Mouse (Mus musculus): ENCODE measurements at regions not wholly inside any gene's neighbourhood (a gene's known extent, or its start where the extent isn't known, plus 50 kb on each side); places are given as distances from the start of the nearest gene placed in this dataset.

- no peak for DNase-seq
Observed at GRCm38 (mm10) chr2:162720016-162720415, 59.1 kb upstream of the Ptprt start.

DNA sequence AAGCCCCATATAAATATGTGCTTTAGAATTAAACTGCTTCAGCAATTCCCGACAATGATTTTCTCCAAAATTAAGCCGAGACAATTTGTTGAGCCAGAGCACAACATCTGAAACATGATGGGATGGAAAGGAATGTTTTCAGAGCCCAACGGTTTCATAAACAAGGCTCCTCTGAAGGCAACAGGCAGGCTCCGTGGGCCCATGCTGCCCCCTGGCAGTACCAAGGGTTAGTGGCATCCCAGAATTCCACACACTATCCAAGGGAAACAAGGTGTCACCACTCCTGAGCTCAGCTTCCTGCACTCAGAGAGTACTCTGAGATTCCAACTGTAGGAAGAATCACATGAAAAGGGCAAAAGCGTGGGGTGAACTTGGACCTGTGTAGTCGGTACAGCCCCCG is 57.5 kb upstream of the Ptprt start:
- DNase-seq, result no peak

DNA sequence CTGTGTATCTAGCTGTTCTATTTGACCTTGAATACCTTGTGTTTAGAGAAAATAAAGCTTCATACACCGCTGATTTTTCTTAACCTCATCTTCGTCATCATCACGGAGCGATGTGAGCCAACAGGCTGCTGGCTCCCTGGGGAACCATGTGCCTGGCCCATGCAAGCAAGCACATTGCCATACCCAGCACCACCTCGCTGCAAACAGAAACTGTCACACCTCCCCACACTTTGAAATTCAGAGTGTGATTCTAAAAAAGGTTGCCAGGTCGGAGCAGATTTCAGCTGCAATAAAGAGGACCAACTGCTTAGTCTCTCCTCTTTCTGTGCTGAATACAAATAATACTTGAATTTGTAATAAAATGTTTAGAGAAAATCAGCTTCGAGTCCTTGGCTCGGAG is 54.0 kb upstream of the Ptprt start:
- DNase-seq, result no peak

- DNase-seq, result no peak
Observed at GRCm38 (mm10) chr2:162712972-162713371, 52.0 kb upstream of the Ptprt start.

- DNase-seq, result no peak
Observed at GRCm38 (mm10) chr2:162712394-162712793, 51.4 kb upstream of the Ptprt start.
